Comparison of ENCODE assay signal across 10 mouse cellular contexts in genomic region chr17:35814678-35815077, GRCm38 (mm10). TPM values are rescaled to one million over a fixed set of nuclear protein-coding genes. Genes with fewer than 3 reads are reported as not detected.
DNase-seq lines count a peak whose midpoint lies in the region; ATAC-seq and TF ChIP-seq lines count a peak whose summit lies in the region.
"Had no signal": no experiment of that assay in that cellular context is flagged by ENCODE, and none has a peak within 500 bp of the region (broad histone marks: within the 10 kb centered on the region; RNA-seq: fewer than 3 reads in every experiment).

No protein-coding gene starts in this region.

- DNase-seq in heart, adult 18-20 months, result no peak
- DNase-seq in NIH3T3 (ENCODE audit: low read depth), result peak; percentile 49
- no peak for DNase-seq in heart, postnatal 0 days (ENCODE audit: low spot score)
- DNase-seq in kidney, postnatal 25 days, result peak; percentile 70 to 90
- no peak for DNase-seq in cerebellum, adult 2 months
- no peak for DNase-seq in frontal cortex, postnatal 36 days (ENCODE audit: low spot score in 2 of 2)
- DNase-seq in left cerebral cortex, adult 8-10 months (ENCODE audit: low spot score in 2 of 2), result no peak
- DNase-seq: gastrocnemius, postnatal 14 days; lung, adult 18-20 months had no signal

- H3K9ac ChIP-seq in heart, embryonic 11.5 days (ENCODE audit: low read depth, low read length), result no peak overlapping the region
- no peak overlapping the region for H3K9ac ChIP-seq in heart, postnatal 0 days (replicated peaks; ENCODE audit: low read depth, low read length)

- WGBS in heart, embryonic 11.5 days (ENCODE audit: insufficient replicate concordance), result 62% methylated on average over 6 of the region's 6 CpGs
- 54% methylated on average over 6 of the region's 6 CpGs for WGBS in heart, postnatal 0 days
- 71% methylated on average over 6 of the region's 6 CpGs for WGBS in cerebellum, adult 2 months

- no peak for TF ChIP-seq POLR2A in cerebellum, adult 2 months (IDR thresholded peaks at IDR 0.05; ENCODE audit: borderline replicate concordance, insufficient read depth, low read length)

- no peaks in the 10 kb centered on the region for H3K27me3 ChIP-seq in heart, embryonic 11.5 days (ENCODE audit: control insufficient read depth, insufficient read depth, low read length)
- no peaks in the 10 kb centered on the region for H3K27me3 ChIP-seq in heart, postnatal 0 days (ENCODE audit: control insufficient read depth, insufficient read depth, low read length)
- no peaks in the 10 kb centered on the region for H3K27me3 ChIP-seq in cerebellum, adult 2 months (ENCODE audit: control insufficient read depth, insufficient read depth, low read length)

- no peak for TF ChIP-seq EP300 in heart, postnatal 0 days (IDR thresholded peaks at IDR 0.05; ENCODE audit: low read depth)

- H3K36me3 ChIP-seq in heart, embryonic 11.5 days (ENCODE audit: control insufficient read depth, insufficient read depth, low read length), result no peaks in the 10 kb centered on the region
- H3K36me3 ChIP-seq in heart, postnatal 0 days (replicated peaks; ENCODE audit: control insufficient read depth, insufficient read depth, low read length), result no peaks in the 10 kb centered on the region

- peaks cover 38% of the 10 kb centered on the region for H3K4me1 ChIP-seq in heart, embryonic 11.5 days (ENCODE audit: control insufficient read depth, insufficient read depth, low read length)
- H3K4me1 ChIP-seq in heart, postnatal 0 days (ENCODE audit: control insufficient read depth, insufficient read depth), result peaks cover 55% of the 10 kb centered on the region
- 0 out of 2 replicates have a peak, but pooled peaks cover 3% of the 10 kb centered on the region for H3K4me1 ChIP-seq in cerebellum, adult 2 months (ENCODE audit: control insufficient read depth, insufficient read depth, low read length)

- no peaks in the 10 kb centered on the region for H3K9me3 ChIP-seq in heart, embryonic 11.5 days (replicated peaks; ENCODE audit: control insufficient read depth, low read length)
- H3K9me3 ChIP-seq in heart, postnatal 0 days (replicated peaks; ENCODE audit: control insufficient read depth, low read length), result no peaks in the 10 kb centered on the region

- peak overlapping the region; percentile 58; the same call in 1 of the 2 replicates for H3K27ac ChIP-seq in heart, embryonic 11.5 days (ENCODE audit: low read depth, low read length)
- H3K27ac ChIP-seq in heart, postnatal 0 days (ENCODE audit: low read depth), result peak overlapping the region; percentile 96
- no peak overlapping the region for H3K27ac ChIP-seq in cerebellum, adult 2 months (ENCODE audit: insufficient read depth, low read length)

- H3K4me2 ChIP-seq in heart, embryonic 11.5 days, result no peak overlapping the region
- no peak overlapping the region for H3K4me2 ChIP-seq in heart, postnatal 0 days (ENCODE audit: low read depth, low read length)

- no peak overlapping the region for H3K4me3 ChIP-seq in heart, embryonic 11.5 days (ENCODE audit: low read depth, low read length)
- no peak overlapping the region for H3K4me3 ChIP-seq in heart, postnatal 0 days (ENCODE audit: low read depth, low read length)
- H3K4me3 ChIP-seq in cerebellum, adult 2 months (replicated peaks; ENCODE audit: insufficient read depth, low read depth, low read length), result no peak overlapping the region

- TF ChIP-seq CTCF in heart, postnatal 0 days (IDR thresholded peaks at IDR 0.05; ENCODE audit: low read depth), result no peak
- TF ChIP-seq CTCF in cerebellum, adult 2 months (IDR thresholded peaks at IDR 0.05; ENCODE audit: borderline replicate concordance, insufficient read depth, low read depth, low read length), result no peak

- ATAC-seq in heart, embryonic 11.5 days (replicated peaks; ENCODE audit: insufficient number of reproducible peaks, low FRiP score, low TSS enrichment), result no peak
- ATAC-seq in heart, postnatal 0 days (ENCODE audit: insufficient read depth, low read depth), result no peak

RNA-seq across cellular contexts. Expression of gene Ier3, which starts 6.8 kb away (rescaled TPM):
- polyA plus RNA-seq in heart, embryonic 11.5 days (2014; fragmentation: Nextera tagmentation; extraction: Ambion mirVana), result 13.2 and 17.0 TPM in 2 replicates
- total RNA-seq in heart, adult 18-20 months (2021), result 10 to 100 TPM; 20.2 to 25.6 TPM
- total RNA-seq in heart, postnatal 0 days (2014; rRNA removed; ENCODE audit: low replicate concordance), result 41.7 and 50.5 TPM in 2 replicates
- 70.7 and 79.4 TPM in 2 replicates for polyA plus RNA-seq in heart, postnatal 0 days (2015; fragmentation: Nextera tagmentation; extraction: Ambion mirVana)
- polyA plus RNA-seq in cerebellum, adult 2 months (2012; rRNA removed), result 22.6 and 25.2 TPM in 2 replicates
- total RNA-seq in left cerebral cortex, adult 8-10 months (2022), result 10 to 100 TPM; 11.1 to 17.3 (median 15.2) TPM

RNA-seq across cellular contexts. Expression of gene Flot1, which starts 8.4 kb away (rescaled TPM):
- 71.3 and 74.0 TPM in 2 replicates for polyA plus RNA-seq in heart, embryonic 11.5 days (2014; fragmentation: Nextera tagmentation; extraction: Ambion mirVana)
- 100 to 1,000 TPM; 146 to 154 TPM for total RNA-seq in heart, adult 18-20 months (2021)
- 161 and 163 TPM in 2 replicates for total RNA-seq in heart, postnatal 0 days (2014; rRNA removed; ENCODE audit: low replicate concordance)
- polyA plus RNA-seq in heart, postnatal 0 days (2015; fragmentation: Nextera tagmentation; extraction: Ambion mirVana), result 122 and 132 TPM in 2 replicates
- 129 and 140 TPM in 2 replicates for polyA plus RNA-seq in cerebellum, adult 2 months (2012; rRNA removed)
- total RNA-seq in left cerebral cortex, adult 8-10 months (2022), result 100 to 1,000 TPM; 118 to 151 (median 137) TPM

RNA-seq across cellular contexts. Expression of gene Tubb5, which starts 23.4 kb away (rescaled TPM):
- 855 and 931 TPM in 2 replicates for polyA plus RNA-seq in heart, embryonic 11.5 days (2014; fragmentation: Nextera tagmentation; extraction: Ambion mirVana)
- total RNA-seq in heart, adult 18-20 months (2021), result 10 to 100 TPM; 89.4 to 92.2 TPM
- total RNA-seq in heart, postnatal 0 days (2014; rRNA removed; ENCODE audit: low replicate concordance), result 1,043 and 1,325 TPM in 2 replicates
- 259 and 267 TPM in 2 replicates for polyA plus RNA-seq in heart, postnatal 0 days (2015; fragmentation: Nextera tagmentation; extraction: Ambion mirVana)
- polyA plus RNA-seq in cerebellum, adult 2 months (2012; rRNA removed), result 320 TPM in 2 replicates
- 100 to 1,000 TPM; 430 to 459 (median 451) TPM for total RNA-seq in left cerebral cortex, adult 8-10 months (2022)

RNA-seq across cellular contexts. Expression of gene Mdc1, which starts 26.6 kb away (rescaled TPM):
- 19.0 and 19.5 TPM in 2 replicates for polyA plus RNA-seq in heart, embryonic 11.5 days (2014; fragmentation: Nextera tagmentation; extraction: Ambion mirVana)
- 10 to 100 TPM; 13.3 to 17.8 TPM for total RNA-seq in heart, adult 18-20 months (2021)
- 5.4 and 25.0 TPM in 2 replicates for total RNA-seq in heart, postnatal 0 days (2014; rRNA removed; ENCODE audit: low replicate concordance)
- 2.3 and 3.0 TPM in 2 replicates for polyA plus RNA-seq in heart, postnatal 0 days (2015; fragmentation: Nextera tagmentation; extraction: Ambion mirVana)
- 12.1 and 16.1 TPM in 2 replicates for polyA plus RNA-seq in cerebellum, adult 2 months (2012; rRNA removed)
- total RNA-seq in left cerebral cortex, adult 8-10 months (2022), result 10 to 100 TPM; 13.8 to 21.2 (median 18.2) TPM

RNA-seq across cellular contexts. Expression of gene Nrm, which starts 46.4 kb away (rescaled TPM):
- polyA plus RNA-seq in heart, embryonic 11.5 days (2014; fragmentation: Nextera tagmentation; extraction: Ambion mirVana), result 44.5 and 48.1 TPM in 2 replicates
- 1 to 10 TPM; 1.8 to 2.5 TPM for total RNA-seq in heart, adult 18-20 months (2021)
- total RNA-seq in heart, postnatal 0 days (2014; rRNA removed; ENCODE audit: low replicate concordance), result 16.1 and 36.2 TPM in 2 replicates
- polyA plus RNA-seq in heart, postnatal 0 days (2015; fragmentation: Nextera tagmentation; extraction: Ambion mirVana), result 18.0 and 21.6 TPM in 2 replicates
- polyA plus RNA-seq in cerebellum, adult 2 months (2012; rRNA removed), result 8.6 and 12.0 TPM in 2 replicates
- total RNA-seq in left cerebral cortex, adult 8-10 months (2022), result 1 to 10 TPM; 2.6 to 3.4 (median 3.0) TPM

Comparison
In these comparisons a context has a peak if more than half of its experiments do, and no peak if none do; other contexts are left out.
1. RNA of gene Tubb5, which starts 23.4 kb away (total RNA-seq): 1,043 to 1,325 TPM in heart, postnatal 0 days and 430 to 459 TPM in left cerebral cortex, adult 8-10 months; 89.4 to 92.2 TPM in heart, adult 18-20 months; every median in the first group is over 4 times any median in the second.
2. DNase-seq: peak in NIH3T3 (single experiment) and kidney, postnatal 25 days (2 of 2); none in heart, adult 18-20 months (0 of 2), heart, postnatal 0 days (single experiment), cerebellum, adult 2 months (0 of 2), frontal cortex, postnatal 36 days (0 of 2) and left cerebral cortex, adult 8-10 months (0 of 2).